Mouse (Mus musculus): Measurements from ENCODE around the gene D5Ertd579e. TPM values are rescaled to one million over a fixed set of nuclear protein-coding genes. Genes with fewer than 3 reads are reported as not detected.

D5Ertd579e gene
- polyA plus RNA-seq, 1 experiment from 2014 or later, result 28.2 TPM

DNA sequence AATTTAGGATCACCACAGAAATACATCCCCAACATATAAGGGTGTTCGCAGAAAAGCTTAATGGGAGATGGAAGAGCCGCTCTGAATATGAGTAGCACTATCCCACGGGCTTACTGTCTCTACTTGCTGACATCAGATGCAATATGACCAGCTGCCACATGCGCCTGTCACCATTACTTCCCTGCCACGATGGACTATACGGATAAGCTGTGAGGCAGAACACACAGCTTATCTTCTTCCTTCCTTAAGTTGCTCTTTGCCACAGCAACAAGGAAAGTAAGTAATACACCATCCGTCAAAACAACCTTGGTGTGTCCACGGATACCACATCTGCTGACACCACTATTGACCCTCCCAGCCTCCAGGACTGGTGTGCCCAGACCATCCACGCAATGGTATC lies 131.3 kb downstream of the D5Ertd579e start:
- H3K27me3 ChIP-seq (ENCODE audit: insufficient read depth, poor library complexity, severe bottlenecking), result no peaks in the 10 kb centered on the region
- no peak overlapping the region for H3K4me3 ChIP-seq
- H3K27ac ChIP-seq, result no peak overlapping the region
- H3K4me1 ChIP-seq (replicated peaks), result peaks cover 20% of the 10 kb centered on the region
- no peak for DNase-seq (ENCODE audit: low spot score)
- H3K9me3 ChIP-seq, result no peaks in the 10 kb centered on the region
- H3K36me3 ChIP-seq, result no peaks in the 10 kb centered on the region
- 89% methylated on average over 9 of the region's 9 CpGs for WGBS

DNA sequence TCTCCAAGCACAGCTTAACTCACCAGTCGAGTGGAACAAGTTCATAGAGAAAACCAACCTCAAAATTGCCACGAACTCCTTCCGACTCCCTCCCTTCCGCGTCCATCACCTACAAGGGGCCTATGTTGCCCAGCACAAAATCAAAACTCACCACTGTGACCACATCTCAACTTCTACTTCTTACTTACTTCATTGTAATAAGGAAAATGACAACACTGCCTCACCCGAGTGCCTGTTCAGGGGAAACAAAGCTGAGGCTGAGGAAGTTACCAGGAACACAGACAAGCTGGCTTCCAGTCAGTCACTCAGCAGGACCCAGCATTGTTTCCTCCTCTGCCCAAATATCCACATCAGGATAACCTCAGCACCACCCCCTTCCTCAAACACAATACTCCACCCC lies 132.1 kb downstream of the D5Ertd579e start:
- Histone ChIP-seq H3K9me3 (no peaks in the 10 kb centered on the region), H3K4me1 (replicated peaks) (peaks cover 20% of the 10 kb centered on the region), H3K27ac (no peak overlapping the region), H3K4me3 (no peak overlapping the region), H3K36me3 (no peaks in the 10 kb centered on the region), H3K27me3 (ENCODE audit: insufficient read depth, poor library complexity, severe bottlenecking) (no peaks in the 10 kb centered on the region)
- 80% methylated on average over 6 of the region's 6 CpGs for WGBS
- no peak for DNase-seq (ENCODE audit: low spot score)

DNA sequence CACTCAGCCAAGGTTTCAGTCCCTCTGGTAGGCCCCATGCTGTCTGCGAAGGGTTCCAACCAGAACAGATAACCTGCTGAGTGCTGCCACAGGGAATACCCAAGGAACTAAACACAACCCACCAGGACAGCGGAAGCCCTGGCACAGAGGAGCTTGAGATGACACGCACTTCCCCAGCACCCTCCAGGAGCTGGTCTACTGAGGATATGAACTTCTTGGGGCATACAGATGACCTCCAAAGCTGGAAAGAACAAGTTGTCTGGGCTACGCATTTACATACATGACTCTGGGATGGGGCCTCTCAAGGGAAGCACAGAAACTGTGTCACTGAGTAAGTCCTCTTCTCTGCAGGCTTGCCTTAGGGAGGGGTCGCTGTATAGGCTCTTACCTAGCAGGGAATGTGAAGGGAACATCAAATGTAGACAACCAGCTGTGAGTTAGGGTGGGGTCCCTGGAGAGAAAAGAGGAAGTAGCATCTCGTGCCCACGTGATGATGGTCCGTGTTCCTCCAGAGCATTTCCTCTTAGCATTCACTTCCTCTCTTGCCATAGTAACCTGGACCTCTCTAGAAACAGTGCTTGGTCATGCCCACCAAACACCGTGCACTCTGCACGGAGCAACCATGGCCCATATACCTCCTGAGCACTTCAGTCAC lies 132.9 kb downstream of the D5Ertd579e start:
- Histone ChIP-seq H3K36me3 (no peaks in the 10 kb centered on the region), H3K4me3 (no peak overlapping the region), H3K27me3 (ENCODE audit: insufficient read depth, poor library complexity, severe bottlenecking) (no peaks in the 10 kb centered on the region), H3K4me1 (replicated peaks) (peaks cover 23% of the 10 kb centered on the region), H3K27ac (no peak overlapping the region), H3K9me3 (no peaks in the 10 kb centered on the region)
- DNase-seq (ENCODE audit: low spot score), result no peak
- 93% methylated on average over 10 of the region's 10 CpGs for WGBS

DNA sequence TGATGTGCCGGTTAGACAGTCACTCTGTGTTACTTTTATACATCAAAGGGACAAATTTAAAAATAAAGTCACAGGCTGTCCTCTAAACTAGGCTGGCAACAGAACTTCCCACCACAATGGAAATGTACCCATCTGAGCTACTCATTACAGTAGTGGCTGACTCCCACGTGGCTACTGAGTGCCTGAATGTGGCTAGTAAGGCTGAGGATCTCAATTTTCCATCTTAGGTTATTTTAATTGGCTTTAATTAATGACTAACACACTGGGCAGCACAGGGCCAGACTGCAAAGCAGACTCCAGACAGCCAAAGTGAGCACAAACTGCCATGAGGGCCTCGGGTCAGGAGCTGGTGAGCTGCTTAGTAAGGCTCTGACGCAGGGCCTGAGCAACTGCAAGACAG lies 134.3 kb downstream of the D5Ertd579e start:
- H3K9me3 ChIP-seq, result no peaks in the 10 kb centered on the region
- no peaks in the 10 kb centered on the region for H3K27me3 ChIP-seq (ENCODE audit: insufficient read depth, poor library complexity, severe bottlenecking)
- DNase-seq (ENCODE audit: low spot score), result no peak
- no peak overlapping the region for H3K27ac ChIP-seq
- no peak overlapping the region for H3K4me3 ChIP-seq
- WGBS, result 88% methylated on average over 4 of the region's 4 CpGs
- peaks cover 23% of the 10 kb centered on the region for H3K4me1 ChIP-seq (replicated peaks)
- H3K36me3 ChIP-seq, result no peaks in the 10 kb centered on the region

DNA sequence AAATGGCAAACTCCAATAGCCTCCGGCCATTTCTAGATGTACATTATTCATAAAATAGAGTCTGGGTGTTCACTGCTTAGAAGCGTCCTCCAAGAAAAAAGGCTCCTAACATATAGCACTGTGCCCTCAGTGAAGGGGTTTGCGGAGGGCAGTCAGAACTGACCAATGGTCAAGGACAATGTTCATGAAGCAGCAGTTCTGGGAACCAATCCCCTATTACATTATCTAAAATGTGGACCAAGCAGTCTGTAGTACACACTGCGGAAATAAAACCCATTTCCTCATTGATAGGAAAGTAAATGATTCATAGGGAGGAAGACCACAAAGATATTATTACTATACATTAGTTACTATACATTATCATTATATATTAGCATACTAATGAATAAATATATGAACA lies 135.3 kb downstream of the D5Ertd579e start:
- no peak overlapping the region for H3K27ac ChIP-seq
- no peak for DNase-seq (ENCODE audit: low spot score)
- H3K9me3 ChIP-seq, result no peaks in the 10 kb centered on the region
- 93% methylated on average over 4 of the region's 4 CpGs for WGBS
- no peak overlapping the region for H3K4me3 ChIP-seq
- H3K4me1 ChIP-seq (replicated peaks), result peaks cover 23% of the 10 kb centered on the region
- no peaks in the 10 kb centered on the region for H3K27me3 ChIP-seq (ENCODE audit: insufficient read depth, poor library complexity, severe bottlenecking)
- no peaks in the 10 kb centered on the region for H3K36me3 ChIP-seq

DNA sequence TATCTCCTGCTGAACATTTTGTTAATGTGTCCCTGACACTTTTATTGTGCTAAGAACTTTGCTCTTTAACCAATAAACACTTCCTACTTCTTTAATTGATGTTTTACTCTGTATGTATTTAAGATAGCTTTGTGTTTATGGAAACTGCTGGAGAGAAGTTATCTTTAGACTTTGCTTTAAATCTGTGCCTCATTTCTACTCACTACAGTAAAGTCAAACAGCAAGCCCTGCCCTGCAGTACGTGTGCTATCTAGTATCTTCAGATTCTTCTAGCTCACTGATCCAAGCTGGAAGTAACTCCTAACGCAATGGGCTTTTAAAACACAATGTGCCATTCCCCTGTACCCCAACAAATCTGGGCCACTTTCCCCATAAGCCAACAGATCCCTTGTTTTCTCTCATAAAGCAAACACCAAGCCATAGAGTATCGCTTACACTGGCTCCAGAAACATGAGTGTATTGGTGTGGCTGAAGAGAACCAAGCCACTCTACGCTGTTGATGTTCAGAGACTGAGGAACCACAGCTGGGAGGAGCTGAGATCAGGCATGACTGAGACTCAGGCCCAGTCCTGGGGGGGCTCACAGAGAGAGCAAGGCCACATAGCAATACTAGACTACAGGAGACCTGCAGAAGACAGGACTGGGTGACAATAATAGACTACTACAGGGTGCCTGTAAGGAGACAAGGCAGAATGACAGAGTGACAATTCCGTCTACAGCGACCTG lies 136.2 kb downstream of the D5Ertd579e start:
- Histone ChIP-seq H3K9me3 (no peaks in the 10 kb centered on the region), H3K4me3 (no peak overlapping the region), H3K27ac (no peak overlapping the region), H3K4me1 (replicated peaks) (peaks cover 23% of the 10 kb centered on the region), H3K36me3 (no peaks in the 10 kb centered on the region), H3K27me3 (ENCODE audit: insufficient read depth, poor library complexity, severe bottlenecking) (no peaks in the 10 kb centered on the region)
- 89% methylated on average over 6 of the region's 6 CpGs for WGBS
- DNase-seq (ENCODE audit: low spot score), result no peak

DNA sequence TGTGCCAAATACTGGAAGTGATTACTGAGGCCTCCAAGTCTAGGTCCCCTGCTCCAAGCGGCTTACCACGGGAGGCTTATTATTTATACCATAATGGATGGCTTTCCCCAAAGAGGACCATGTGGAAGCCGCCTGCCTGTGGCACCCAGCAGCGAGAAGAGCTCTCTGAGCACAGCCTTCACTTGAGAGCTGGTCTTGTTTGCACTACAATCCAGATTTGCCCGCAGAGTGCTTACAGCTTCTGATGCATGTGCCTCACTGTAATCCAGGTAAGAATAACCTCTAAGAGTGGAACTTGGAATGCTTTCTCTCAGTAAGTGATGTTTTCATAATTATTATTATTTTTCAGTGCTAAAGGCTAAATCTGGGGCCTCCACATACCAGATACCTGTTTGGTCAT lies 136.7 kb downstream of the D5Ertd579e start:
- peaks cover 22% of the 10 kb centered on the region for H3K4me1 ChIP-seq (replicated peaks)
- H3K4me3 ChIP-seq, result no peak overlapping the region
- 88% methylated on average over 5 of the region's 5 CpGs for WGBS
- H3K27ac ChIP-seq, result no peak overlapping the region
- no peak for DNase-seq (ENCODE audit: low spot score)
- H3K9me3 ChIP-seq, result no peaks in the 10 kb centered on the region
- no peaks in the 10 kb centered on the region for H3K36me3 ChIP-seq
- H3K27me3 ChIP-seq (ENCODE audit: insufficient read depth, poor library complexity, severe bottlenecking), result no peaks in the 10 kb centered on the region

DNA sequence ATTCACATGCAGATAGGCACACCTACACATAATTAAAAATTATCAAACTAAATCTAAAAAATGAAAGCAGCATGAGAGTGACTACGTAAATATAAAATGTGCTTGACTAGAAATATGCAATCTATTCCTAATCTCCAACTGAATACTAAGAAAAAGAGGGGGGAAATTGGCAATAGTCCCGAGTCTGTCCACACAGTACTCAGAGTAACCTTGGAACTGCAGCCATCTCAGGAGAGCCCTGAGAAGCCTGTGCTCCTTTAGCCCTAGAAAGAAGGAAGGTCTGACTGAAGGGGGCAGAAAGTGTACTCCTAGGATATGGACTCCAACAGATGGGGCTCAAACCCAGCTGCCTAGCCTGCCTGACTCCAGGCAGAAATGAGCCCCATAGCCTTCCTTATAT lies 137.3 kb downstream of the D5Ertd579e start:
- Histone ChIP-seq H3K9me3 (no peaks in the 10 kb centered on the region), H3K27ac (no peak overlapping the region)

DNA sequence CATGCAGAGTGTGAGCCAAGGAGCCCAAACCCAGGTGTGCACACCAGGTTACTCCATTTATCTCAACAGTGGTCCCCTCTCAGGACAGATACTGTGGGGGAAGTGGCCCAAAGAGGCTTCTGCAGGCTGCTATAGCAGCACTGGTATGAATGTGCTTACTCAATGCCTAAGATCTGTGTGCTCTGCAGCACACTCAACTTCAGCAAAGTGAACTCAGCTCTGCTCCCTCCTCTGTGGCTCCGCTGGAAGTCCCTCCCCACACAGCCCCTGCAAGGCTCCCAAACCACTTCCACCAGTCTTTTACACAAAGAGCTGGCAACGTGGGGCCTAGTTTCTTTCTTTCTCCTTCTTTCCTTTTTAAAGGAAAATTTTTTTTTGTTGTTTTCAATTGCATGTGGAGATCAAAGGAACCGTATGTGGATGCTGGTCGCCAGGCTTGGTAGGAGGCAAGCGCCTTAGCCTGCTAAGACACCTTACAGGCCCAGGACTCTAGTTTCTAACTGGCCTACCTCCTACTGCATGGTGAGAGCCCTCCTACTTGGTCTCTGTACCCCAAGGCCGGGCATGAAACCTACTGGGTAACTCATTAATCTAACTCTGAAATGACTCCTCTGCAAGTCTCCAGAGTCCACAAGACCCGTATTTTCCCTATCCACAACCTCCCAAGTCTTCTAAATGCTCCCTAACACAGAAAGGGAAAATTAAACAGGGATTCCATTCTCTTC lies 138.1 kb downstream of the D5Ertd579e start:
- Histone ChIP-seq H3K27ac (0 out of 2 replicates have a peak overlapping the region, but pooled peaks have one; percentile 29), H3K4me1 (replicated peaks) (peaks cover 17% of the 10 kb centered on the region), H3K4me3 (no peak overlapping the region), H3K27me3 (ENCODE audit: insufficient read depth, poor library complexity, severe bottlenecking) (no peaks in the 10 kb centered on the region), H3K9me3 (no peaks in the 10 kb centered on the region), H3K36me3 (0 out of 2 replicates have a peak, but pooled peaks cover 4% of the 10 kb centered on the region)
- 34% methylated on average over 7 of the region's 7 CpGs for WGBS
- DNase-seq (ENCODE audit: low spot score), result no peak

More for the DNA sequence above, 137.3 kb downstream of the D5Ertd579e start:
- Histone ChIP-seq H3K4me3 (no peak overlapping the region), H3K4me1 (replicated peaks) (peaks cover 17% of the 10 kb centered on the region), H3K36me3 (no peaks in the 10 kb centered on the region), H3K27me3 (ENCODE audit: insufficient read depth, poor library complexity, severe bottlenecking) (no peaks in the 10 kb centered on the region)
- DNase-seq (ENCODE audit: low spot score), result no peak
- 92% methylated on average over 2 of the region's 2 CpGs for WGBS

DNA sequence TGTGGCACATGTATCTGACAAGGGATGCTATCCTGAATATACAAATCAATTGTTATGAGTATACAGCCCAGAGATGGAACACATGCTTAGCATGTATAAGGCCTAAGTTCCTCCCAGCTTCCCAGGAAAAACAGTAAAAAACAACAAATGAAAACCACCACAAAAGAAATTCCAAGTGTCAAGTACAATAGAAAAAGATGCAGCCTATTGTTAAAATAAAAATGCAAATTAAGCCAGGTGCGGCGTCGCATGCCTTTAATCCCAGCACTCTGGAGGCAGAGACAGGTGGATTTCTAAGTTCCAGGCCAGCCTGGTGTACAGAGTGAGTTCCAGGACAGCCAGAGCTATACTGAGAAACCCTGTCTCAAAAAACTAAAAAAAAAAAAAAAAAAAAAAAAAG lies 138.9 kb downstream of the D5Ertd579e start:
- H3K27me3 ChIP-seq (ENCODE audit: insufficient read depth, poor library complexity, severe bottlenecking), result no peaks in the 10 kb centered on the region
- H3K4me3 ChIP-seq, result no peak overlapping the region
- no peak for DNase-seq (ENCODE audit: low spot score)
- WGBS, result 66% methylated on average over 3 of the region's 3 CpGs
- H3K36me3 ChIP-seq, result 0 out of 2 replicates have a peak, but pooled peaks cover 4% of the 10 kb centered on the region
- no peaks in the 10 kb centered on the region for H3K9me3 ChIP-seq
- no peak overlapping the region for H3K27ac ChIP-seq
- H3K4me1 ChIP-seq (replicated peaks), result peaks cover 17% of the 10 kb centered on the region

DNA sequence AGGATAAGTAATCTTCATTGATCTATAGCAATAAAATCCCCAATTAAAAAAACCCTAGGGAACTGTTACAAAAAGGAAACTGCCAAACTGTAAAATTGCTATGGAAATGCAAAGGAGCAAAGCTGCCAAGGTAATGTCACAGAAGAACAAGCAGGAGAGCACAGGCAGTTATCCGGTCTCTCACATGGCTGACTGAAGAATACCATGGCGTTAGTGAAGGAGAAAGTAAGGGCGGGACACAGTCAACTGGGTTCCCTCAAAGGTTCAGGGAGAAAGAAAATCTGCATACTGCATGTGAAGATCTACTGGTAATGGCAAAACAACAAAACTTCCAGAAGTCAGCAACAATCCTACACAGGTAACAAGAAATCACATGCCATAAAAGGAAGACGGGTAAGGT lies 139.5 kb downstream of the D5Ertd579e start:
- H3K27me3 ChIP-seq (ENCODE audit: insufficient read depth, poor library complexity, severe bottlenecking), result no peaks in the 10 kb centered on the region
- WGBS, result 64% methylated on average over 4 of the region's 4 CpGs

DNA sequence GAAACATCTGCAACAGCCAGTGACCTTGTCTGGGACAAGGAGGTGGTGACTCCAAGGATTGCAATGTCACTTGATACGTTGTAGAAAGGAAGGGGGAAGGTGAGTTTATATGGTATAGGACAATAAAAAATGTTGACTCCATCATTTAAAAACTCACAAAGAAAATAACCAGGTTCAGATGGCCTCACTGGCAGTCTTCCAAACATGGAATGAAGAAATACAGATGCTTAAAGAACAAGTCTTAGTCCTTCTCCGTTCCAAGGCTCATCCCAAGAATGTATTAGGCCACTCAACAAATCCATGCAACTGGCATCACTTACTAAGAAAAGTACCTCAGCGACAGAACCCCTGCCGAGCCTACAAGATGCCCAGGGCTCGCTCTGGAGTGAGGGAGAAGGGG lies 141.3 kb downstream of the D5Ertd579e start:
- H3K4me1 ChIP-seq (replicated peaks), result peaks cover 13% of the 10 kb centered on the region
- DNase-seq (ENCODE audit: low spot score), result no peak
- H3K4me3 ChIP-seq, result no peak overlapping the region
- H3K27ac ChIP-seq, result no peak overlapping the region
- H3K36me3 ChIP-seq, result 0 out of 2 replicates have a peak, but pooled peaks cover 4% of the 10 kb centered on the region
- no peaks in the 10 kb centered on the region for H3K27me3 ChIP-seq (ENCODE audit: insufficient read depth, poor library complexity, severe bottlenecking)
- WGBS, result 83% methylated on average over 5 of the region's 5 CpGs
- no peaks in the 10 kb centered on the region for H3K9me3 ChIP-seq

More for the DNA sequence above, 139.5 kb downstream of the D5Ertd579e start:
- peaks cover 17% of the 10 kb centered on the region for H3K4me1 ChIP-seq (replicated peaks)
- DNase-seq (ENCODE audit: low spot score), result no peak
- H3K4me3 ChIP-seq, result no peak overlapping the region
- no peak overlapping the region for H3K27ac ChIP-seq
- no peaks in the 10 kb centered on the region for H3K9me3 ChIP-seq
- H3K36me3 ChIP-seq, result 0 out of 2 replicates have a peak, but pooled peaks cover 4% of the 10 kb centered on the region

DNA sequence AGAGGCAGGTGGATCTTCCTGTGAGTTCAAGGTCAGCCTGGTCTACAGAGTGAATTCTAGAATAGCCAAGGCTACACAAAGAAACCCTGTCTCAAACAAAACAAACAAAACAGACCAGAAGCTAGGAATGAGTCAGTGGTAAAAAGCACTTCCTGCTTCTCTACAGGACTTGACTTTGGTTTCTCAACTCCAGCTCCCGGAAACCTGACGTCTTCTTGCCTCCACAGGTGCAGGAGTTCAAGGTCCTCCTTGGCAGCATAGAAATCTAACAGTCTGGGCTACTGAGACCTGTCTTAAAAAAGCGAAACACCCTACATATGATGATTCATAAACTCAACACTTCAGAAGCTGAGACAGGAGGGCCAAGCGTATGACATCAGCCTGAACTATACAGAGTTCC lies 141.9 kb downstream of the D5Ertd579e start:
- Histone ChIP-seq H3K27ac (no peak overlapping the region), H3K4me3 (no peak overlapping the region), H3K9me3 (no peaks in the 10 kb centered on the region), H3K4me1 (replicated peaks) (peaks cover 13% of the 10 kb centered on the region), H3K36me3 (0 out of 2 replicates have a peak, but pooled peaks cover 4% of the 10 kb centered on the region), H3K27me3 (ENCODE audit: insufficient read depth, poor library complexity, severe bottlenecking) (no peaks in the 10 kb centered on the region)
- DNase-seq (ENCODE audit: low spot score), result no peak
- 89% methylated on average over 4 of the region's 4 CpGs for WGBS
